Mouse (Mus musculus): ENCODE measurements around the gene Snx15.

DNA sequence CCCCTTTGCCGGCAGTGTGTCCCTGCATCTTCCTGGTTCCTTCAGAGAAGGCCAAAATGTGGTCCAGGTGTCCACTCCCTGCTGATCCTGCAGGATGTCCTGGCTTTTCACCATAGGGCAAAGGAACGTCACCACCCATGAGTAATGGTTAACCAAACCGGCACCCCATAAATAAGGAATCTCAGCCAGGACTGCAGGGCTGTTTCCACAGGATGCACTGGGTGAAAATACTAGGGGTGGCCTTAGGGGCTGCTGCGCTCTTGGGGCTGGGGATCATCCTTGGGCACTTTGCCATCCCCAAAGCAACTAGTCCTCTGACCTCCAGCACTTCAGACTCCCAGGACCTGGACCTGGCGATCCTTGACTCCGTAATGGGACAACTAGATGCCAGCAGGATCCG lies 22.5 kb downstream of the Snx15 start, which contains the start of gene Naaladl1:
- no peak for TF ChIP-seq CTCF (conservative IDR thresholded peaks at IDR 0.05 in 1 of 2, IDR thresholded peaks at IDR 0.05 in 1 of 2; ENCODE audit: low read depth in 2 of 2, low read length in 2 of 2)
- TF ChIP-seq POLR2A (IDR thresholded peaks at IDR 0.05; ENCODE audit: low read depth, low read length): no peak
- no peak for TF ChIP-seq TBP (conservative IDR thresholded peaks at IDR 0.05; ENCODE audit: low read depth, low read length)

Data from CH12.LX (cell line).